Mouse (Mus musculus) Patski (cell line): Measurements from ENCODE around the gene Mrpl16. TPM values are rescaled to one million over a fixed set of nuclear protein-coding genes. Genes with fewer than 3 reads are reported as not detected.

Experiments
- ATAC-seq: fragments of 100-300 bp; one replicate; pipeline ENCODE4 v1.8.0; 2021
- CTCF ChIA-PET: fragments of 350-600 bp; sonication (Branson Sonifier 250); formaldehyde crosslinking; loops from one replicate; lab custom pipeline; 2022; ENCODE audit warnings: inconsistent platforms; lab: Charles Lee
- POLR2A ChIA-PET: fragments of 350-600 bp; sonication (Branson Sonifier 250); formaldehyde crosslinking; loops from one replicate; lab custom pipeline; 2022; ENCODE audit warnings: antibody characterized with exemption, inconsistent platforms; lab: Charles Lee
- DNase-seq: peaks from one replicate; pipeline ENCODE4 v3.0.0-alpha.2; 2011; ENCODE audit warnings: low read depth, low spot score
- H3K27me3 ChIP-seq: fragments of 371-371 bp; one replicate; pipeline ENCODE4 v1.5.1; 2021
- CTCF ChIP-seq: fragments of 100-300 bp; IDR thresholded peaks from one replicate; pipeline ENCODE4 v1.5.1; 2021
- in situ Hi-C: fragments of 300-500 bp; cut with MboI; formaldehyde crosslinking; loops from 3 replicates; pipeline ENCODE4 v1.11.1; 2018; ENCODE audit warnings: low pct_unique_long_range_greater_than_20kb, mixed read lengths
- polyA plus RNA-seq: library from polyadenylated mRNA; unstranded; gene quantifications from one replicate; pipeline ENCODE4 v1.2.3, GENCODE M21; 2021

Mrpl16 gene
- 76.0 TPM for polyA plus RNA-seq

GRCm38 (mm10) chr19:11770205-11770892 is at the start of gene Mrpl16:
Gene Mrpl16, plus strand, starts transcription at chr19:11770391.
- DNase-seq, result peak; percentile 53
- ATAC-seq, result peak; percentile 75
- in situ Hi-C loops, result loop anchor here (5.0 kb wide), 1 partner anchor 237 kb away; no protein-coding TSS in a partner anchor
- CTCF ChIA-PET, result interaction anchor here (1.1 to 3.3 kb wide), 5 partner anchors 49 to 164 kb away, joined by 3 to 31 read pairs (median 22); partner anchors contain the start of genes Ms4a6d and Stx3
- no peaks in the 10 kb centered on the region for H3K27me3 ChIP-seq
- POLR2A ChIA-PET, result interaction anchor here (0.8 to 1.1 kb wide), 2 partner anchors 126 to 156 kb away, joined by 3 to 4 read pairs; no protein-coding TSS in a partner anchor
- TF ChIP-seq CTCF, result no peak

- ATAC-seq (no peak), DNase-seq (no peak)
- in situ Hi-C loops, result no loop called here
- POLR2A ChIA-PET, result no interaction called here
- H3K27me3 ChIP-seq, result no peaks in the 10 kb centered on the region
- CTCF ChIA-PET, result interaction anchor here (1.0 kb wide), 1 partner anchor 442 kb away, joined by 3 read pairs; no protein-coding TSS in a partner anchor
- no peak for TF ChIP-seq CTCF
These were observed 46.3 kb upstream of the Mrpl16 start for GRCm38 (mm10) chr19:11723870-11724269.

- DNase-seq (no peak), ATAC-seq (no peak)
- ChIA-PET POLR2A (no interaction called here), CTCF (interaction anchor here (1.0 kb wide), 1 partner anchor 443 kb away, joined by 3 read pairs; no protein-coding TSS in a partner anchor)
- in situ Hi-C loops, result no loop called here
- no peak for TF ChIP-seq CTCF
- H3K27me3 ChIP-seq, result no peaks in the 10 kb centered on the region
These were observed 45.9 kb upstream of the Mrpl16 start for GRCm38 (mm10) chr19:11724275-11724674.

- in situ Hi-C loops, result no loop called here
- no peak for TF ChIP-seq CTCF
- ATAC-seq (no peak), DNase-seq (no peak)
- ChIA-PET POLR2A (no interaction called here), CTCF (interaction anchor here (1.5 kb wide), 1 partner anchor 24 kb away, joined by 4 read pairs; no protein-coding TSS in a partner anchor)
- H3K27me3 ChIP-seq, result no peaks in the 10 kb centered on the region
These were observed 44.3 kb upstream of the Mrpl16 start for GRCm38 (mm10) chr19:11725915-11726314.

- no peak for DNase-seq
These were observed 42.9 kb upstream of the Mrpl16 start for GRCm38 (mm10) chr19:11727304-11727703.

GRCm38 (mm10) chr19:11730278-11730677 is 39.9 kb upstream of the Mrpl16 start:
- CTCF ChIA-PET, result no interaction called here
- ATAC-seq (no peak), DNase-seq (no peak)
- TF ChIP-seq CTCF, result no peak
- in situ Hi-C loops, result no loop called here
- POLR2A ChIA-PET, result no interaction called here
- no peaks in the 10 kb centered on the region for H3K27me3 ChIP-seq

More at GRCm38 (mm10) chr19:11727304-11727703, 42.9 kb upstream of the Mrpl16 start:
- in situ Hi-C loops, result no loop called here
- no peak for ATAC-seq
- ChIA-PET POLR2A (no interaction called here), CTCF (interaction anchor here (1.4 to 1.5 kb wide), 2 partner anchors 15 to 23 kb away, joined by 3 to 4 read pairs; no protein-coding TSS in a partner anchor)
- no peaks in the 10 kb centered on the region for H3K27me3 ChIP-seq
- no peak for TF ChIP-seq CTCF

- no peak for TF ChIP-seq CTCF
- ATAC-seq (no peak), DNase-seq (no peak)
- POLR2A ChIA-PET, result no interaction called here
- in situ Hi-C loops, result no loop called here
- H3K27me3 ChIP-seq, result no peaks in the 10 kb centered on the region
- CTCF ChIA-PET, result interaction anchor here (1.6 kb wide), 1 partner anchor 15 kb away, joined by 3 read pairs; no protein-coding TSS in a partner anchor
These were observed 33.7 kb upstream of the Mrpl16 start for GRCm38 (mm10) chr19:11736455-11736854.

- POLR2A ChIA-PET, result no interaction called here
- ATAC-seq (no peak), DNase-seq (no peak)
- no peaks in the 10 kb centered on the region for H3K27me3 ChIP-seq
- no peak for TF ChIP-seq CTCF
- CTCF ChIA-PET, result interaction anchor here (1.1 kb wide), 1 partner anchor 18 kb away, joined by 3 read pairs; no protein-coding TSS in a partner anchor
- in situ Hi-C loops, result no loop called here
These were observed 24.5 kb upstream of the Mrpl16 start for GRCm38 (mm10) chr19:11745680-11746079.

GRCm38 (mm10) chr19:11747298-11747697 is 22.9 kb upstream of the Mrpl16 start, which contains the start of gene Gif:
Gene Gif, plus strand, starts transcription at chr19:11747554.
- ATAC-seq, result no peak
- no peak for TF ChIP-seq CTCF
- in situ Hi-C loops, result no loop called here
- no peaks in the 10 kb centered on the region for H3K27me3 ChIP-seq
- DNase-seq, result no peak
- CTCF ChIA-PET, result interaction anchor here (1.5 kb wide), 1 partner anchor 133 kb away, joined by 3 read pairs; no protein-coding TSS in a partner anchor
- POLR2A ChIA-PET, result no interaction called here

- in situ Hi-C loops, result loop anchor here (5.0 kb wide), 2 partner anchors 158 to 413 kb away; no protein-coding TSS in a partner anchor
- no peak for DNase-seq
- ChIA-PET CTCF (interaction anchor here (1.9 to 3.8 kb wide), 3 partner anchors 152 to 162 kb away, joined by 5 to 20 read pairs (median 20); no protein-coding TSS in a partner anchor), POLR2A (no interaction called here)
- no peaks in the 10 kb centered on the region for H3K27me3 ChIP-seq
- ATAC-seq, result no peak
- peak; percentile 52 for TF ChIP-seq CTCF
These were observed 5.1 kb upstream of the Mrpl16 start for GRCm38 (mm10) chr19:11765059-11765458.
